Mouse (Mus musculus) limb, embryonic 14.5 days (tissue): Measurements from ENCODE around the gene Slc39a8. TPM values are rescaled to one million over a fixed set of nuclear protein-coding genes. Genes with fewer than 3 reads are reported as not detected.
A peak's percentile ranks its signal among the peaks of the same experiment; 100 is the strongest.

Source experiments
- ATAC-seq: fragments of 200-750 bp; cut with Nextera tagmentation; 2 replicates; pipeline ENCODE4 v1.8.0; 2017; ENCODE audit warnings: low read depth, moderate number of reproducible peaks, moderate TSS enrichment; ENCODE audit not compliant: low FRiP score
- DNase-seq: peaks from one replicate; pipeline ENCODE4 v3.0.0-alpha.2; 2015; ENCODE audit warnings: low spot score
- H3K27ac ChIP-seq: fragments of 300-500 bp; sonication (generic); replicated peaks from 2 replicates; pipeline ENCODE4 v1.5.1; 2014; ENCODE audit warnings: low read depth, mild to moderate bottlenecking, low read length, moderate library complexity, mixed read lengths
- H3K27me3 ChIP-seq: fragments of 300-500 bp; sonication (generic); 2 replicates; pipeline ENCODE4 v1.6.1; 2014; ENCODE audit warnings: low read length, mixed read lengths; ENCODE audit not compliant: control insufficient read depth, insufficient read depth
- H3K36me3 ChIP-seq: fragments of 300-500 bp; sonication (generic); 2 replicates; pipeline ENCODE4 v1.6.1; 2014; ENCODE audit warnings: mild to moderate bottlenecking, low read length, moderate library complexity, mixed read lengths; ENCODE audit not compliant: control insufficient read depth, insufficient read depth
- H3K4me1 ChIP-seq: fragments of 300-500 bp; sonication (generic); 2 replicates; pipeline ENCODE4 v1.6.1; 2014; ENCODE audit warnings: antibody characterized with exemption, low read length, mixed read lengths; ENCODE audit not compliant: control insufficient read depth, insufficient read depth
- H3K4me2 ChIP-seq: fragments of 300-500 bp; sonication (generic); replicated peaks from 2 replicates; pipeline ENCODE4 v1.6.1; 2014; ENCODE audit warnings: low read depth, mild to moderate bottlenecking, low read length, moderate library complexity; ENCODE audit not compliant: severe bottlenecking
- H3K4me3 ChIP-seq: fragments of 300-500 bp; sonication (generic); replicated peaks from 2 replicates; pipeline ENCODE4 v1.5.1; 2014; ENCODE audit warnings: low read length
- H3K9ac ChIP-seq: fragments of 300-500 bp; sonication (generic); 2 replicates; pipeline ENCODE4 v1.6.1; 2014; ENCODE audit warnings: mild to moderate bottlenecking, low read depth, low read length, moderate library complexity; ENCODE audit not compliant: severe bottlenecking
- H3K9me3 ChIP-seq: fragments of 300-500 bp; sonication (generic); 2 replicates; pipeline ENCODE4 v1.6.1; 2016; ENCODE audit warnings: low read length; ENCODE audit not compliant: control insufficient read depth
- POLR2A ChIP-seq: fragments of 200-500 bp; IDR thresholded peaks from 2 replicates; pipeline ENCODE4 v1.8.0; 2012; ENCODE audit warnings: inconsistent platforms, mild to moderate bottlenecking, moderate library complexity, borderline replicate concordance; ENCODE audit not compliant: insufficient read depth, insufficient read length; ENCODE audit errors: extremely low read depth
- WGBS: fragments of 180-500 bp; shearing (Covaris S2); extraction: QIAGEN DNeasy Blood & Tissue Kit; methylation state at CpG from one replicate; pipeline ENCODE4 v1.1.7; 2014; 5-methylcytosine and 5-hydroxymethylcytosine counted together
- polyA plus RNA-seq, 2 experiments: library from polyadenylated mRNA; depleted of rRNA in 1 of 2; stranded (reverse) in 1 of 2; unstranded in 1 of 2; fragments of >200 nt; fragmentation: Nextera tagmentation in 1 of 2; extraction: Ambion mirVana in 1 of 2; gene quantifications; 2 replicates each; pipeline versions ENCODE4 v1.2.1 to v1.2.3; 2012 to 2014

Slc39a8 gene
- polyA plus RNA-seq, 2 experiments = 4.2 to 5.3 TPM

DNA sequence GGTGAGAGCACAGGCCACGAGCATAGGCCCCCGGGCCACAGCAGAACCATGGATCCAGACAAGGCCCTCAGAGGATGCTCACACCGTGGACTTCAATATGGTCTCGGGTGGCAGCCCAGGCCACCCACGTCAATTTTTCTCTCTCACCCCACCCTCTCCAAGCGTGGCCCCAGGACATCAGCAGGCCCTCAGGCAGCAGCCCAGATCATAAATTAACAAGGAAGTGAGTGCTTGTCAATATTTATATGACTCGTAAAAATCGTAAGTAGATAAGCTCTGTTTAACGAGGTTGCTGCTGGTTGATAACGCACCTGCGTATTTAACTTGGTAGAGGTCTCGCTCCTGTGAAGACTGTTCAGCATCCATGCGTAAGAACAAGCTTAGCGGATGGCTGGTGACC lies 10.4 kb upstream of the Slc39a8 start:
- H3K4me3 ChIP-seq = no peak overlapping the region
- H3K4me2 ChIP-seq = no peak overlapping the region
- no peak for DNase-seq
- no peak for ATAC-seq
- H3K9ac ChIP-seq = no peak overlapping the region
- H3K27me3 ChIP-seq = no peaks in the 10 kb centered on the region
- no peak for TF ChIP-seq POLR2A
- H3K36me3 ChIP-seq = no peaks in the 10 kb centered on the region
- H3K27ac ChIP-seq = no peak overlapping the region
- no peaks in the 10 kb centered on the region for H3K4me1 ChIP-seq
- WGBS = 63% methylated on average over 14 of the region's 14 CpGs
- H3K9me3 ChIP-seq = no peaks in the 10 kb centered on the region

GRCm38 (mm10) chr3:135815973-135816727 lies 8.9 kb upstream of the Slc39a8 start:
- no peaks in the 10 kb centered on the region for H3K9me3 ChIP-seq
- H3K36me3 ChIP-seq = no peaks in the 10 kb centered on the region
- no peaks in the 10 kb centered on the region for H3K27me3 ChIP-seq
- no peak overlapping the region for H3K27ac ChIP-seq
- no peak overlapping the region for H3K4me2 ChIP-seq
- no peak for TF ChIP-seq POLR2A
- H3K4me1 ChIP-seq = no peaks in the 10 kb centered on the region
- H3K4me3 ChIP-seq = no peak overlapping the region
- no peak overlapping the region for H3K9ac ChIP-seq
- ATAC-seq (no peak), DNase-seq (no peak)
- WGBS = 86% methylated on average over 5 of the region's 5 CpGs

GRCm38 (mm10) chr3:135817124-135817523 lies 8.0 kb upstream of the Slc39a8 start:
- no peak for TF ChIP-seq POLR2A
- Histone ChIP-seq H3K4me1 (no peaks in the 10 kb centered on the region), H3K9ac (no peak overlapping the region), H3K9me3 (no peaks in the 10 kb centered on the region), H3K4me2 (no peak overlapping the region), H3K27ac (no peak overlapping the region), H3K4me3 (no peak overlapping the region), H3K36me3 (no peaks in the 10 kb centered on the region), H3K27me3 (no peaks in the 10 kb centered on the region)
- 57% methylated on average over 1 of the region's 1 CpGs for WGBS
- ATAC-seq (no peak), DNase-seq (no peak)

DNA sequence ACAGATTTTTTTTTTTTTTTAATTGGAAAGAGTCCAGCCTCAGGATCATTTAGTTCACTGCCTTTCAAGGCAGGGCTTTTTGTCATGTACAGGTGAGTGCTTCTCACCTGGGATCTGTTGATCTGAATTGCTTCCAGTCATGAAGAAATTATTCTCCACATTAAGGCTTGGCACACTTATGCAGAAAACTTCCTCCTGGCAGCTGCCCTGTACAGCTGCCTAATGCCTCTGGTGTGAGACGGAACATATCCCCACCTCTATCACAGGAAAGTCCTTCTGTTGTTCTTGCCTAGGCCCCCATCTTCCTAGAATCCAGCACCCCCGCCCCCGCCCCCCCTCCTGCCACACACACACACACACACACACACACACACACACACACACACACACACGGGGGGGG lies 643 bp upstream of the Slc39a8 start:
- H3K9ac ChIP-seq = no peak overlapping the region
- H3K4me3 ChIP-seq = no peak overlapping the region
- H3K27ac ChIP-seq = no peak overlapping the region
- TF ChIP-seq POLR2A = no peak
- no peak for ATAC-seq
- no peaks in the 10 kb centered on the region for H3K27me3 ChIP-seq
- H3K9me3 ChIP-seq = no peaks in the 10 kb centered on the region
- no peak overlapping the region for H3K4me2 ChIP-seq
- no peaks in the 10 kb centered on the region for H3K36me3 ChIP-seq
- peaks cover 9% of the 10 kb centered on the region for H3K4me1 ChIP-seq
- DNase-seq = no peak
- 37% methylated on average over 3 of the region's 4 CpGs for WGBS

GRCm38 (mm10) chr3:135825754-135826683 lies 940 bp downstream of the Slc39a8 start:
- Histone ChIP-seq H3K27me3 (no peaks in the 10 kb centered on the region), H3K27ac (no peak overlapping the region), H3K4me1 (peaks cover 9% of the 10 kb centered on the region), H3K4me2 (peak overlapping the region; percentile 86), H3K9ac (peak overlapping the region; percentile 52), H3K36me3 (no peaks in the 10 kb centered on the region), H3K4me3 (peak overlapping the region; percentile 59), H3K9me3 (no peaks in the 10 kb centered on the region)
- WGBS = 1% methylated on average over 43 of the region's 57 CpGs
- no peak for TF ChIP-seq POLR2A
- ATAC-seq (peak; percentile 65), DNase-seq (peak; percentile 57)
